Comparison of ENCODE assay signal across 12 mouse cellular contexts in the genomic region with DNA sequence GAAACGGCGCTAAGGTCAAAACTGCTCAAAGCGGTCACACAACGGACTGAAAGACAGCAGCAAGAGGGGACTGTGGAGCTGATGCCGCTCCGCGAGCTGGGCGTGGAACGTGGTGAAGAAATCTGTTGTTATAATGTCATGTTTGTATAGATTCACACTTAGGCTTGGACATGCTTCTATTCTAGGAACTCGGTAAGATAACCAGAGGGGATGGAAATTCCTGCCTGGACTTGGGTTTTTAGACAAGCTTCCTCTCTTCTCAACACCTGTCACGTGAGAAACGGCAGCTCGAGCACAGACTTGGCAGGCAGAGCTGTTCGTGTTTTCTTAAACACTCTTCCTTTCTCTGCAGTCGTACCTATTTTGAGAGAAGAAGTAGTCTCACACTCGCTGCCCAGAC.
DNase-seq lines count a peak whose midpoint lies in the region; TF ChIP-seq lines count a peak whose summit lies in the region.
"Had no signal": no experiment of that assay in that cellular context is flagged by ENCODE, and none has a peak within 500 bp of the region (broad histone marks: within the 10 kb centered on the region; RNA-seq: fewer than 3 reads in every experiment).

No protein-coding gene starts in this region.

- no peak for TF ChIP-seq CTCF in testis, adult 2 months (IDR thresholded peaks at IDR 0.05; ENCODE audit: control insufficient read depth, insufficient read depth, insufficient replicate concordance, low read depth, low read length)

- 0 out of 2 replicates have a peak, but pooled peaks cover 8% of the 10 kb centered on the region for H3K4me1 ChIP-seq in heart, embryonic 10.5 days
- H3K4me1 ChIP-seq in testis, adult 2 months (ENCODE audit: control insufficient read depth, insufficient read depth, low read length), result peaks cover 2% of the 10 kb centered on the region; the same call in 1 of the 2 replicates
- H3K4me1 ChIP-seq: liver, embryonic 12.5 days; neural tube, embryonic 13.5 days had no signal

- 30% methylated on average over 16 of the region's 16 CpGs for WGBS in heart, embryonic 10.5 days

- H3K9me3 ChIP-seq in heart, embryonic 10.5 days, result no peaks in the 10 kb centered on the region
- H3K9me3 ChIP-seq: liver, embryonic 12.5 days; neural tube, embryonic 13.5 days had no signal

- intact Hi-C loops in heart, postnatal 14 days (cut with DNase I), result no loop called here

- peak overlapping the region; percentile 47 for H3K4me3 ChIP-seq in heart, embryonic 10.5 days
- H3K4me3 ChIP-seq in testis, adult 2 months (ENCODE audit: control insufficient read depth, low read depth, low read length), result peak overlapping the region; percentile 41; the same call in 1 of the 2 replicates
- H3K4me3 ChIP-seq: liver, embryonic 12.5 days; neural tube, embryonic 13.5 days had no signal

- no peaks in the 10 kb centered on the region for H3K36me3 ChIP-seq in heart, embryonic 10.5 days
- H3K36me3 ChIP-seq in testis, adult 2 months (ENCODE audit: control insufficient read depth, insufficient read depth, low read length), result no peaks in the 10 kb centered on the region
- H3K36me3 ChIP-seq: liver, embryonic 12.5 days; neural tube, embryonic 13.5 days had no signal

- TF ChIP-seq POLR2A in testis, adult 2 months (IDR thresholded peaks at IDR 0.05; ENCODE audit: control insufficient read depth, low read depth, low read length), result no peak

- no peaks in the 10 kb centered on the region for H3K27me3 ChIP-seq in heart, embryonic 10.5 days (ENCODE audit: insufficient read depth, poor library complexity, severe bottlenecking)
- no peaks in the 10 kb centered on the region for H3K27me3 ChIP-seq in testis, adult 2 months (ENCODE audit: control insufficient read depth, insufficient read depth, low read length)
- H3K27me3 ChIP-seq: liver, embryonic 12.5 days; neural tube, embryonic 13.5 days had no signal

- peak overlapping the region; percentile 80 for H3K27ac ChIP-seq in heart, embryonic 10.5 days
- H3K27ac ChIP-seq in testis, adult 2 months (ENCODE audit: control insufficient read depth, insufficient read depth, low read depth, low read length), result no peak overlapping the region
- H3K27ac ChIP-seq: liver, embryonic 12.5 days; neural tube, embryonic 13.5 days had no signal

- no peak for DNase-seq in heart, embryonic 10.5 days (ENCODE audit: low spot score)
- no peak for DNase-seq in heart, adult 8-10 months (ENCODE audit: low spot score)
- no peak for DNase-seq in testis, postnatal 10 days (ENCODE audit: low spot score)
- peak; percentile 6 to 13 for DNase-seq in heart, postnatal 14 days
- DNase-seq in right cerebral cortex, postnatal 14 days, result peak; percentile 34
- DNase-seq in cerebellum, adult 11 months, result no peak
- DNase-seq in spleen, postnatal 14 days (ENCODE audit: low spot score in 2 of 2), result no peak
- DNase-seq: kidney, adult 2 months; spleen, adult 18-20 months had no signal

Comparison
In these comparisons a context has a peak if more than half of its experiments do, and no peak if none do; other contexts are left out.
1. DNase-seq: peak in heart, postnatal 14 days (2 of 2) and right cerebral cortex, postnatal 14 days (single experiment); none in heart, embryonic 10.5 days (single experiment), heart, adult 8-10 months (single experiment), testis, postnatal 10 days (single experiment), cerebellum, adult 11 months (single experiment) and spleen, postnatal 14 days (0 of 2).